Mouse (Mus musculus) A20 (cell line): Measurements from ENCODE around the gene Pla2g5.

Experiments
- DNase-seq: peaks from one replicate; pipeline ENCODE4 v3.0.0-alpha.2; 2011; ENCODE audit warnings: low read depth, low spot score

The Pla2g5 gene

GRCm38 (mm10) chr4:138858446-138858845, 4.8 kb downstream of the Pla2g5 start:
- no peak for DNase-seq

- DNase-seq, result no peak
These were observed 5.7 kb downstream of the Pla2g5 start for GRCm38 (mm10) chr4:138857576-138857975.

- peak; percentile 88 for DNase-seq
These were observed 6.8 kb downstream of the Pla2g5 start for GRCm38 (mm10) chr4:138856491-138856890.

- DNase-seq, result no peak
These were observed 8.1 kb downstream of the Pla2g5 start for GRCm38 (mm10) chr4:138855092-138855632.

- no peak for DNase-seq
These were observed 10.3 kb downstream of the Pla2g5 start for GRCm38 (mm10) chr4:138852961-138853360.

- peak; percentile 58 for DNase-seq
These were observed 11.8 kb downstream of the Pla2g5 start for GRCm38 (mm10) chr4:138851463-138851862.

GRCm38 (mm10) chr4:138841386-138841785, 21.9 kb downstream of the Pla2g5 start:
- DNase-seq, result no peak

GRCm38 (mm10) chr4:138840726-138841125, 22.6 kb downstream of the Pla2g5 start:
- no peak for DNase-seq

- DNase-seq, result no peak
These were observed 23.5 kb downstream of the Pla2g5 start for GRCm38 (mm10) chr4:138839806-138840205.

GRCm38 (mm10) chr4:138827147-138827546, 36.1 kb downstream of the Pla2g5 start:
- DNase-seq, result no peak

- no peak for DNase-seq
These were observed 37.3 kb downstream of the Pla2g5 start for GRCm38 (mm10) chr4:138825751-138826567.

GRCm38 (mm10) chr4:138824660-138825059, 38.6 kb downstream of the Pla2g5 start:
- DNase-seq, result no peak

- peak; percentile 18 for DNase-seq
These were observed 39.1 kb downstream of the Pla2g5 start for GRCm38 (mm10) chr4:138824161-138824560.

GRCm38 (mm10) chr4:138821036-138821435, 42.2 kb downstream of the Pla2g5 start:
- no peak for DNase-seq

- DNase-seq, result no peak
These were observed 44.2 kb downstream of the Pla2g5 start for GRCm38 (mm10) chr4:138819101-138819500.

- DNase-seq, result no peak
These were observed 45.5 kb downstream of the Pla2g5 start for GRCm38 (mm10) chr4:138817736-138818135.

GRCm38 (mm10) chr4:138816166-138816565, 47.1 kb downstream of the Pla2g5 start:
- DNase-seq, result no peak

- DNase-seq, result no peak
These were observed 56.3 kb downstream of the Pla2g5 start for GRCm38 (mm10) chr4:138806920-138807541.

- no peak for DNase-seq
These were observed 57.1 kb downstream of the Pla2g5 start for GRCm38 (mm10) chr4:138806160-138806559.

GRCm38 (mm10) chr4:138805248-138805647, 58.0 kb downstream of the Pla2g5 start:
- no peak for DNase-seq

- no peak for DNase-seq
These were observed 60.4 kb downstream of the Pla2g5 start for GRCm38 (mm10) chr4:138802917-138803316.

GRCm38 (mm10) chr4:138801631-138802030, 61.7 kb downstream of the Pla2g5 start:
- DNase-seq, result no peak
